Mouse (Mus musculus) forebrain, embryonic 15.5 days (tissue): ENCODE data around the gene Olfr1420. TPM values are rescaled to one million over a fixed set of nuclear protein-coding genes. Genes with fewer than 3 reads are reported as not detected.
"Not testable (repeated sequence)": the region's sequence is repeated elsewhere in the genome, so short reads cannot be mapped to it uniquely, and the experiment has no call there.

Source experiments
- ATAC-seq: fragments of 200-750 bp; cut with Nextera tagmentation; replicated peaks from 2 replicates; pipeline ENCODE4 v1.8.0; 2017; ENCODE audit warnings: mild to moderate bottlenecking, moderate TSS enrichment, moderate library complexity
- H3K27ac ChIP-seq: fragments of 300-500 bp; sonication (generic); replicated peaks from 2 replicates; pipeline ENCODE4 v1.5.1; 2015; ENCODE audit warnings: mild to moderate bottlenecking, inconsistent platforms
- H3K27me3 ChIP-seq: fragments of 300-500 bp; sonication (generic); 2 replicates; pipeline ENCODE4 v1.6.1; 2015; ENCODE audit warnings: inconsistent platforms
- H3K36me3 ChIP-seq: fragments of 300-500 bp; sonication (generic); 2 replicates; pipeline ENCODE4 v1.6.1; 2015; ENCODE audit warnings: mild to moderate bottlenecking, inconsistent platforms
- H3K4me1 ChIP-seq: fragments of 300-500 bp; sonication (generic); 2 replicates; pipeline ENCODE4 v1.6.1; 2015; ENCODE audit warnings: inconsistent platforms
- H3K4me2 ChIP-seq: fragments of 300-500 bp; sonication (generic); replicated peaks from 2 replicates; pipeline ENCODE4 v1.6.1; 2015; ENCODE audit warnings: mild to moderate bottlenecking, inconsistent platforms
- H3K4me3 ChIP-seq: fragments of 300-500 bp; sonication (generic); 2 replicates; pipeline ENCODE4 v1.5.1; 2015; ENCODE audit warnings: mild to moderate bottlenecking, inconsistent platforms
- H3K9ac ChIP-seq: fragments of 300-500 bp; sonication (generic); replicated peaks from 2 replicates; pipeline ENCODE4 v1.6.1; 2015; ENCODE audit warnings: mild to moderate bottlenecking, inconsistent platforms
- H3K9me3 ChIP-seq: fragments of 300-500 bp; sonication (generic); 2 replicates; pipeline ENCODE4 v1.6.1; 2016; ENCODE audit warnings: inconsistent platforms
- WGBS: fragments of 180-500 bp; shearing (Covaris S2); methylation state at CpG from one replicate; pipeline ENCODE4 v1.1.7; 2015; ENCODE audit warnings: mixed read lengths; 5-methylcytosine and 5-hydroxymethylcytosine counted together
- polyA plus RNA-seq: library from polyadenylated mRNA; unstranded; fragments of >200 nt; fragmentation: Nextera tagmentation; extraction: Ambion mirVana; gene quantifications from 2 replicates; pipeline ENCODE4 v1.2.1, GENCODE M21; 2015

Gene Olfr1420
- not detected in 2 replicates for polyA plus RNA-seq

GRCm38 (mm10) chr19:11886265-11886664, at the start of gene Olfr1420:
TSS of gene Olfr1420 (plus strand) at chr19:11886565.
- no peak within 1 kb of the TSS for H3K27ac ChIP-seq
- H3K9me3 ChIP-seq = no peaks in the 10 kb centered on the region
- H3K4me3 ChIP-seq = no peak within 1 kb of the TSS
- no peaks in the 10 kb centered on the region for H3K27me3 ChIP-seq
- ATAC-seq = no peak
- 44% methylated on average over 1 of the region's 1 CpGs for WGBS
- H3K4me2 ChIP-seq = no peak within 1 kb of the TSS
- no peak within 1 kb of the TSS for H3K9ac ChIP-seq
- H3K36me3 ChIP-seq = no peaks in the 10 kb centered on the region
- H3K4me1 ChIP-seq = no peaks in the 10 kb centered on the region

GRCm38 (mm10) chr19:11839119-11839518, 47.2 kb upstream of the Olfr1420 start, which contains the start of gene Olfr1417:
TSS of gene Olfr1417 (minus strand) at chr19:11839219.
- Histone ChIP-seq H3K9me3 (no peaks in the 10 kb centered on the region), H3K27ac (no peak within 1 kb of the TSS), H3K9ac (no peak within 1 kb of the TSS), H3K36me3 (no peaks in the 10 kb centered on the region), H3K4me1 (no peaks in the 10 kb centered on the region), H3K4me2 (no peak within 1 kb of the TSS), H3K4me3 (no peak within 1 kb of the TSS), H3K27me3 (no peaks in the 10 kb centered on the region)
- WGBS = 91% methylated on average over 4 of the region's 4 CpGs
- no peak for ATAC-seq

GRCm38 (mm10) chr19:11846333-11846732, 40.0 kb upstream of the Olfr1420 start:
- Histone ChIP-seq H3K4me1 (no peaks in the 10 kb centered on the region), H3K4me3 (no peak overlapping the region), H3K4me2 (no peak overlapping the region), H3K27me3 (no peaks in the 10 kb centered on the region), H3K9me3 (no peaks in the 10 kb centered on the region), H3K27ac (no peak overlapping the region), H3K36me3 (no peaks in the 10 kb centered on the region), H3K9ac (no peak overlapping the region)
- no peak for ATAC-seq
- 87% methylated on average over 4 of the region's 4 CpGs for WGBS

- H3K9me3 ChIP-seq = no peaks in the 10 kb centered on the region
- H3K4me2 ChIP-seq = no peak overlapping the region
- 70% methylated on average over 4 of the region's 4 CpGs for WGBS
- no peak overlapping the region for H3K27ac ChIP-seq
- H3K9ac ChIP-seq = no peak overlapping the region
- no peak for ATAC-seq
- no peak overlapping the region for H3K4me3 ChIP-seq
- no peaks in the 10 kb centered on the region for H3K4me1 ChIP-seq
- H3K27me3 ChIP-seq = no peaks in the 10 kb centered on the region
- H3K36me3 ChIP-seq = no peaks in the 10 kb centered on the region
Measured at GRCm38 (mm10) chr19:11852652-11853051, 33.7 kb upstream of the Olfr1420 start.

- Histone ChIP-seq H3K27me3 (no peaks in the 10 kb centered on the region), H3K4me3 (no peak overlapping the region), H3K9me3 (no peaks in the 10 kb centered on the region), H3K36me3 (no peaks in the 10 kb centered on the region), H3K4me2 (no peak overlapping the region), H3K27ac (no peak overlapping the region), H3K4me1 (no peaks in the 10 kb centered on the region), H3K9ac (no peak overlapping the region)
- WGBS = 90% methylated on average over 2 of the region's 2 CpGs
- ATAC-seq = no peak
Measured at GRCm38 (mm10) chr19:11854821-11855220, 31.5 kb upstream of the Olfr1420 start.

- Histone ChIP-seq H3K27me3 (no peaks in the 10 kb centered on the region), H3K4me2 (no peak overlapping the region), H3K36me3 (no peaks in the 10 kb centered on the region), H3K4me3 (no peak overlapping the region), H3K9me3 (no peaks in the 10 kb centered on the region), H3K27ac (no peak overlapping the region), H3K4me1 (no peaks in the 10 kb centered on the region), H3K9ac (no peak overlapping the region)
- no peak for ATAC-seq
- WGBS = 81% methylated on average over 6 of the region's 6 CpGs
Measured at GRCm38 (mm10) chr19:11856506-11856905, 29.9 kb upstream of the Olfr1420 start.

- ATAC-seq = no peak
- H3K9ac ChIP-seq = no peak within 1 kb of the TSS
- H3K4me2 ChIP-seq = no peak within 1 kb of the TSS
- H3K9me3 ChIP-seq = no peaks in the 10 kb centered on the region
- H3K27ac ChIP-seq = no peak within 1 kb of the TSS
- no peaks in the 10 kb centered on the region for H3K27me3 ChIP-seq
- H3K4me1 ChIP-seq = no peaks in the 10 kb centered on the region
- 92% methylated on average over 1 of the region's 1 CpGs for WGBS
- H3K36me3 ChIP-seq = no peaks in the 10 kb centered on the region
- no peak within 1 kb of the TSS for H3K4me3 ChIP-seq
Measured at GRCm38 (mm10) chr19:11860966-11861365, 25.4 kb upstream of the Olfr1420 start, which contains the start of gene Olfr1418. TSS of gene Olfr1418 (minus strand) at chr19:11861066.

- Histone ChIP-seq H3K27ac (no peak overlapping the region), H3K9me3 (no peaks in the 10 kb centered on the region), H3K4me2 (no peak overlapping the region), H3K27me3 (no peaks in the 10 kb centered on the region), H3K4me3 (no peak overlapping the region), H3K9ac (no peak overlapping the region), H3K4me1 (no peaks in the 10 kb centered on the region), H3K36me3 (no peaks in the 10 kb centered on the region)
- ATAC-seq = no peak
- WGBS = 79% methylated on average over 2 of the region's 2 CpGs
Measured at GRCm38 (mm10) chr19:11867837-11868236, 18.5 kb upstream of the Olfr1420 start.

- Histone ChIP-seq H3K9ac (no peak within 1 kb of the TSS), H3K4me2 (no peak within 1 kb of the TSS), H3K27me3 (no peaks in the 10 kb centered on the region), H3K27ac (no peak within 1 kb of the TSS), H3K36me3 (no peaks in the 10 kb centered on the region), H3K9me3 (no peaks in the 10 kb centered on the region), H3K4me3 (no peak within 1 kb of the TSS), H3K4me1 (no peaks in the 10 kb centered on the region)
- no peak for ATAC-seq
- WGBS = 43% methylated on average over 1 of the region's 1 CpGs
Measured at GRCm38 (mm10) chr19:11875006-11875405, 11.4 kb upstream of the Olfr1420 start, which contains the start of gene Olfr1419. TSS of gene Olfr1419 (minus strand) at chr19:11875106.

GRCm38 (mm10) chr19:11878404-11878803, 8.0 kb upstream of the Olfr1420 start:
- not testable (repeated sequence) for H3K4me2 ChIP-seq, H3K4me1 ChIP-seq, H3K9me3 ChIP-seq, H3K4me3 ChIP-seq, H3K27me3 ChIP-seq, ATAC-seq, H3K36me3 ChIP-seq, H3K27ac ChIP-seq, H3K9ac ChIP-seq
- 67% methylated on average over 22 of the region's 22 CpGs for WGBS

GRCm38 (mm10) chr19:11911021-11911420, 24.7 kb downstream of the Olfr1420 start:
- Histone ChIP-seq H3K27me3 (no peaks in the 10 kb centered on the region), H3K4me1 (peaks cover 32% of the 10 kb centered on the region), H3K27ac (no peak overlapping the region), H3K9ac (no peak overlapping the region), H3K4me2 (peak overlapping the region; percentile 76), H3K36me3 (peaks cover 7% of the 10 kb centered on the region), H3K4me3 (peak overlapping the region; percentile 84), H3K9me3 (no peaks in the 10 kb centered on the region)
- WGBS = 90% methylated on average over 5 of the region's 5 CpGs
- ATAC-seq = no peak

- H3K27ac ChIP-seq = peak overlapping the region; percentile 84
- H3K4me3 ChIP-seq = peak overlapping the region; percentile 84
- peaks cover 8% of the 10 kb centered on the region for H3K36me3 ChIP-seq
- peak overlapping the region; percentile 84 for H3K9ac ChIP-seq
- 4% methylated on average over 17 of the region's 17 CpGs for WGBS
- ATAC-seq = peak; percentile 42
- peak overlapping the region; percentile 76 for H3K4me2 ChIP-seq
- H3K9me3 ChIP-seq = no peaks in the 10 kb centered on the region
- no peaks in the 10 kb centered on the region for H3K27me3 ChIP-seq
- peaks cover 37% of the 10 kb centered on the region for H3K4me1 ChIP-seq
Measured at GRCm38 (mm10) chr19:11911603-11912002, 25.2 kb downstream of the Olfr1420 start.

GRCm38 (mm10) chr19:11912037-11912532, 25.7 kb downstream of the Olfr1420 start, which contains the start of gene Patl1:
TSS of gene Patl1 (plus strand) at chr19:11912399.
- Histone ChIP-seq H3K4me2 (peak within 1 kb of the TSS; percentile 76), H3K27ac (peak within 1 kb of the TSS; percentile 84), H3K36me3 (peaks cover 9% of the 10 kb centered on the region), H3K9me3 (no peaks in the 10 kb centered on the region), H3K9ac (peak within 1 kb of the TSS; percentile 84), H3K4me3 (peak within 1 kb of the TSS; percentile 84), H3K4me1 (peaks cover 37% of the 10 kb centered on the region), H3K27me3 (no peaks in the 10 kb centered on the region)
- WGBS = under 1% methylated on average over 44 of the region's 53 CpGs
- ATAC-seq = peak; percentile 98
